Mouse (Mus musculus): ENCODE measurements at regions not wholly inside any gene's neighbourhood (a gene's known extent, or its start where the extent isn't known, plus 50 kb on each side); places are given as distances from the start of the nearest gene placed in this dataset.

GRCm38 (mm10) chr10:30952410-30952809, 109.8 kb upstream of the Hey2 start:
- TF ChIP-seq CTCF (conservative IDR thresholded peaks at IDR 0.05 in 1 of 2, IDR thresholded peaks at IDR 0.05 in 1 of 2; ENCODE audit: low read depth in 2 of 2, low read length in 2 of 2) (no peak), MXI1 (IDR thresholded peaks at IDR 0.05; ENCODE audit: low read depth, low read length) (no peak), HCFC1 (IDR thresholded peaks at IDR 0.05; ENCODE audit: low read depth, low read length) (no peak), KAT2A (IDR thresholded peaks at IDR 0.05; ENCODE audit: insufficient replicate concordance, low read length) (no peak)
